Mouse (Mus musculus) myocyte (in vitro differentiated cells): ENCODE measurements around the gene Grk1. TPM values are rescaled to one million over a fixed set of nuclear protein-coding genes. Genes with fewer than 3 reads are reported as not detected.

Experiments
- H3K27me3 ChIP-seq: one replicate; pipeline ENCODE4 v1.6.1; 2011; ENCODE audit not compliant: control insufficient read depth, insufficient read depth, insufficient read length
- H3K36me3 ChIP-seq: one replicate; pipeline ENCODE4 v1.6.1; 2011; ENCODE audit not compliant: control insufficient read depth, insufficient read depth
- H3K4me2 ChIP-seq: one replicate; pipeline ENCODE4 v1.6.1; 2011; ENCODE audit warnings: low read depth, control low read depth
- H3K4me3 ChIP-seq: one replicate; pipeline ENCODE4 v1.5.1; 2011; ENCODE audit warnings: mild to moderate bottlenecking, control low read depth, moderate library complexity
- H3K79me2 ChIP-seq: one replicate; pipeline ENCODE4 v1.6.1; 2011; ENCODE audit not compliant: control insufficient read depth, insufficient read depth
- H3ac ChIP-seq: one replicate; pipeline ENCODE4 v1.6.1; 2011; ENCODE audit not compliant: control insufficient read depth, insufficient read length
- CEBPB ChIP-seq: IDR thresholded peaks from 2 replicates; pipeline ENCODE4 v1.6.1; 2011; ENCODE audit warnings: mild to moderate bottlenecking, moderate library complexity; ENCODE audit not compliant: poor library complexity, insufficient read depth, severe bottlenecking
- E2F4 ChIP-seq: IDR thresholded peaks from one replicate; pipeline ENCODE4 v1.6.1; 2011; ENCODE audit warnings: mild to moderate bottlenecking, control low read depth, moderate library complexity; ENCODE audit not compliant: insufficient read depth
- MAX ChIP-seq: IDR thresholded peaks from one replicate; pipeline ENCODE4 v1.6.1; 2011; ENCODE audit warnings: low read depth, mild to moderate bottlenecking, control low read depth
- MYOD1 ChIP-seq, 3 experiments: IDR thresholded peaks; one replicate each; pipeline ENCODE4 v1.6.1; 2011; ENCODE audit warnings: control low read depth in 2 of 3, low read depth in 2 of 3, mild to moderate bottlenecking in 2 of 3, moderate library complexity in 1 of 3; ENCODE audit not compliant: insufficient read length in 2 of 3, control insufficient read depth in 1 of 3
- MYOG ChIP-seq, 3 experiments: IDR thresholded peaks; one replicate each; pipeline ENCODE4 v1.6.1; 2011; ENCODE audit warnings: control low read depth in 2 of 3, low read depth in 2 of 3, mild to moderate bottlenecking in 2 of 3; ENCODE audit not compliant: insufficient read length in 2 of 3, control insufficient read depth in 1 of 3, insufficient read depth in 1 of 3
- POLR2A ChIP-seq: IDR thresholded peaks from one replicate; pipeline ENCODE4 v1.6.1; 2011; ENCODE audit warnings: low read depth, mild to moderate bottlenecking, control low read depth, moderate library complexity; ENCODE audit not compliant: insufficient read length
- POLR2AphosphoS2 ChIP-seq: IDR thresholded peaks from one replicate; pipeline ENCODE4 v1.6.1; 2011; ENCODE audit warnings: low read depth, control low read depth; ENCODE audit not compliant: insufficient read length
- REST ChIP-seq: IDR thresholded peaks from one replicate; pipeline ENCODE4 v1.6.1; 2011; ENCODE audit warnings: mild to moderate bottlenecking, control low read depth, moderate library complexity; ENCODE audit not compliant: insufficient read depth, insufficient read length
- SRF ChIP-seq: IDR thresholded peaks from one replicate; pipeline ENCODE4 v1.6.1; 2011; ENCODE audit warnings: low read depth; ENCODE audit not compliant: control insufficient read depth, insufficient read length
- TCF12 ChIP-seq: IDR thresholded peaks from one replicate; pipeline ENCODE4 v1.6.1; 2011; ENCODE audit warnings: mild to moderate bottlenecking, control low read depth; ENCODE audit not compliant: poor library complexity, insufficient read depth, severe bottlenecking
- TCF3 ChIP-seq: IDR thresholded peaks from one replicate; pipeline ENCODE4 v1.6.1; 2011; ENCODE audit warnings: low read depth, control low read depth; ENCODE audit not compliant: insufficient read length
- USF1 ChIP-seq: IDR thresholded peaks from one replicate; pipeline ENCODE4 v1.6.1; 2011; ENCODE audit warnings: low read depth, mild to moderate bottlenecking, control low read depth, moderate library complexity
- polyA plus RNA-seq: library from polyadenylated mRNA; unstranded; fragments of >200 nt; fragmentation: generic; extraction: Trizol; gene quantifications from one replicate; pipeline ENCODE4 v1.2.1, GENCODE M21; 2012; ENCODE audit warnings: missing spikeins

Grk1 gene
- polyA plus RNA-seq, 1 experiment, result under 0.01 TPM

GRCm38 (mm10) chr8:13468737-13469136, 63.9 kb downstream of the Grk1 start:
- H3K27me3 ChIP-seq, result peaks cover 49% of the 10 kb centered on the region
- no peaks in the 10 kb centered on the region for H3K79me2 ChIP-seq
- no peak overlapping the region for H3K4me3 ChIP-seq
- no peak overlapping the region for H3ac ChIP-seq
- no peak for TF ChIP-seq SRF
- no peak for TF ChIP-seq TCF12
- no peak for TF ChIP-seq MYOD1 (IDR thresholded peaks at IDR 0.05; ENCODE audit: control insufficient read depth in 1 of 3, insufficient read length in 2 of 3, low read depth in 2 of 3)
- no peak for TF ChIP-seq TCF3
- TF ChIP-seq REST, result no peak
- no peak for TF ChIP-seq MAX
- no peak for TF ChIP-seq POLR2A
- TF ChIP-seq USF1, result no peak
- no peak for TF ChIP-seq POLR2AphosphoS2
- TF ChIP-seq MYOG (IDR thresholded peaks at IDR 0.05; ENCODE audit: control insufficient read depth in 1 of 3, insufficient read depth in 1 of 3, insufficient read length in 2 of 3, low read depth in 2 of 3), result no peak
- no peak for TF ChIP-seq E2F4
- TF ChIP-seq CEBPB, result no peak
- H3K4me2 ChIP-seq, result no peak overlapping the region
- H3K36me3 ChIP-seq, result no peaks in the 10 kb centered on the region

- no peak overlapping the region for H3K4me3 ChIP-seq
- TF ChIP-seq E2F4, result no peak
- no peak for TF ChIP-seq TCF12
- TF ChIP-seq SRF, result no peak
- TF ChIP-seq MYOG (IDR thresholded peaks at IDR 0.05; ENCODE audit: control insufficient read depth in 1 of 3, insufficient read depth in 1 of 3, insufficient read length in 2 of 3, low read depth in 2 of 3), result no peak
- no peak for TF ChIP-seq USF1
- TF ChIP-seq TCF3, result no peak
- TF ChIP-seq CEBPB, result no peak
- no peak for TF ChIP-seq MAX
- TF ChIP-seq MYOD1 (IDR thresholded peaks at IDR 0.05; ENCODE audit: control insufficient read depth in 1 of 3, insufficient read length in 2 of 3, low read depth in 2 of 3), result no peak
- TF ChIP-seq POLR2AphosphoS2, result no peak
- TF ChIP-seq POLR2A, result no peak
- TF ChIP-seq REST, result no peak
- no peak overlapping the region for H3ac ChIP-seq
- no peak overlapping the region for H3K4me2 ChIP-seq
- peaks cover 37% of the 10 kb centered on the region for H3K27me3 ChIP-seq
- no peaks in the 10 kb centered on the region for H3K79me2 ChIP-seq
- no peaks in the 10 kb centered on the region for H3K36me3 ChIP-seq
Observed at GRCm38 (mm10) chr8:13471484-13471883, 66.6 kb downstream of the Grk1 start.

Other genes starting within 250 kb of the Grk1 start
- gene Lamp1, start 245.9 kb upstream of the Grk1 start, polyA plus RNA-seq, result 531 TPM
- gene Grtp1, start 204.5 kb upstream of the Grk1 start, polyA plus RNA-seq, result 34.4 TPM
- gene Adprhl1, start 150.9 kb upstream of the Grk1 start, polyA plus RNA-seq, result 17.8 TPM
- 15.3 TPM for gene Dcun1d2, start 117.0 kb upstream of the Grk1 start, polyA plus RNA-seq
- 28.2 TPM for gene Tmco3, start 116.9 kb upstream of the Grk1 start, polyA plus RNA-seq
- 40.8 TPM for gene Tfdp1, start 66.3 kb upstream of the Grk1 start, polyA plus RNA-seq
- gene Atp4b, start 8.3 kb upstream of the Grk1 start, polyA plus RNA-seq, result not detected
- gene Tmem255b, start 30.1 kb downstream of the Grk1 start, polyA plus RNA-seq, result not detected
- gene Gas6, start 89.4 kb downstream of the Grk1 start, polyA plus RNA-seq, result 0.50 TPM
- gene 1700029H14Rik, start 157.4 kb downstream of the Grk1 start, polyA plus RNA-seq, result not detected